Mouse (Mus musculus) spleen, adult 2 months (tissue): ENCODE measurements at regions not wholly inside any gene's neighbourhood (a gene's known extent, or its start where the extent isn't known, plus 50 kb on each side); places are given as distances from the start of the nearest gene placed in this dataset.

ENCODE experiments used
- DNase-seq, 2 experiments: peaks; one replicate each; pipeline versions ENCODE4 v3.0.0 to v3.0.0-alpha.2; 2012 to 2021; ENCODE audit warnings: low spot score in 2 of 2, low read depth in 1 of 2
- H3K27ac ChIP-seq: fragments of 200-500 bp; 2 replicates; pipeline ENCODE4 v1.5.1; 2012; ENCODE audit warnings: low read length, inconsistent platforms; ENCODE audit not compliant: insufficient read depth
- H3K27me3 ChIP-seq: fragments of 200-500 bp; 2 replicates; pipeline ENCODE4 v1.6.1; 2012; ENCODE audit warnings: mild to moderate bottlenecking, moderate library complexity, low read length, inconsistent platforms; ENCODE audit not compliant: control insufficient read depth, insufficient read depth
- H3K36me3 ChIP-seq: fragments of 200-500 bp; 2 replicates; pipeline ENCODE4 v1.6.1; 2012; ENCODE audit warnings: mild to moderate bottlenecking, low read length, inconsistent platforms; ENCODE audit not compliant: control insufficient read depth, insufficient read depth
- H3K4me1 ChIP-seq: fragments of 200-500 bp; 2 replicates; pipeline ENCODE4 v1.6.1; 2011; ENCODE audit warnings: inconsistent platforms; ENCODE audit not compliant: control insufficient read depth, insufficient read depth, insufficient read length
- H3K4me3 ChIP-seq: fragments of 200-500 bp; 2 replicates; pipeline ENCODE4 v1.5.1; 2011; ENCODE audit warnings: mild to moderate bottlenecking, inconsistent platforms; ENCODE audit not compliant: insufficient read depth, insufficient read length; ENCODE audit errors: extremely low read depth
- CTCF ChIP-seq: fragments of 200-500 bp; IDR thresholded peaks from 2 replicates; pipeline ENCODE4 v1.5.1; 2011; ENCODE audit warnings: mild to moderate bottlenecking, inconsistent platforms; ENCODE audit not compliant: insufficient read depth, insufficient read length, insufficient replicate concordance; ENCODE audit errors: extremely low read depth
- POLR2A ChIP-seq: fragments of 200-500 bp; IDR thresholded peaks from 2 replicates; pipeline ENCODE4 v1.6.1; 2011; ENCODE audit warnings: low read depth, low read length, inconsistent platforms
- WGBS: fragments of 180-500 bp; shearing (Covaris S2); methylation state at CpG from one replicate; pipeline ENCODE4 v1.1.7; 2018; 5-methylcytosine and 5-hydroxymethylcytosine counted together

DNA sequence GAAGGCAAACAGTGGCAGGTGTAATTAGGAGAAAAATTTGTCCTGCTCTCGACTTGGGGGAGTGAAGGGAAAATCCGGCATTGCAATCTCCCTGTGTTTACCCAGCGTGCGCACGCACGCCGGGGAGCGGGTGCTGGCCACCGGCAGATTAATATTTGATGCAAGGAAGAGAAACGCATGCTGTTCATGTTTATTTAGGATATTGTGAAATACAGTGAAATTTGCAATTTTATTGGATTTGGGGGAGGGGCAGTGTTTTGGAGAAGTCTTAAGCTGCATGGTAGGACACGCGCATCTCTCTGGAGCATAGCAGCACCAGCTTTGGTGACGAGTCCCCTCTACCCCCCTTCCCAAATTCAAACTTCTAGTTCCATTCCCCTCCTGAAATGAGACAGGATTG is 136.4 kb downstream of the Mrm1 start:
- WGBS: 90% methylated on average over 13 of the region's 13 CpGs
- Histone ChIP-seq H3K36me3 (no peaks in the 10 kb centered on the region), H3K4me1 (no peaks in the 10 kb centered on the region), H3K27ac (no peak overlapping the region), H3K27me3 (no peaks in the 10 kb centered on the region), H3K4me3 (no peak overlapping the region)
- DNase-seq: no peak
- TF ChIP-seq CTCF (no peak), POLR2A (no peak)

DNA sequence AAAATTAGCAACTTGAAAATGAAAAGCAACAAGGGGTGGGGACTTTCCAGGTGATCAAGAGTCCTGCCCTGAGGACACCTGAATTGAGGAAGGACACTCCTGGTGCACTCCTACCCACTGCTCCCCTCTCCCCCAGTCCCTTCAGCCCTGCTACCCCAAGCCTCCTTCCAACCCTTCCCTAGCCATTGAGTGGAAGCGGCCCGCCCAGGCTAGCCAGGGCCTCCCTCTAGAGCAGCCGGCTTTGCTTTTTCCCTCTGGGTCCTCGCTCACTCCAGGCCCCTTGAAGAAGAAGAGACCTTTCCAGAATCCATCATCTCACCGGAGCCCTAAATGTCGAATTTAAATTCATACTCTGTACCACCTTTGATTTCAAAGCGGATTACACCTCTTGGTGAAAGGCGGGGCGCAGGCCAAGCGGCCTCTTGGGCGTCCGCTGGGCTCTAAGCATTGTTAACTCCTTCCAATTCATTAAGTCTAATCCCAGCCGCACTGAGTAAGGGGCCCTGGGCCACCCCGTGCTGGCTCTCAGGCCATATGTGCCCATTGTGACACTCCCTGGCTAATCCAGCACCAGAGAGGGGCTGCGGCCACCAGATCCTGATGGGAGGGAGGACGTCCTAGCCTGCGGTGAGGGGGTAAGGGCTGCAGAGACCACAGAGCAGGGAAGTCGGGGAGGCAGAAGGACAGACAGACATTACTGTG is 142.8 kb downstream of the Mrm1 start:
- WGBS: 64% methylated on average over 18 of the region's 18 CpGs
- Histone ChIP-seq H3K36me3 (no peaks in the 10 kb centered on the region), H3K27ac (no peak overlapping the region), H3K4me1 (no peaks in the 10 kb centered on the region), H3K4me3 (no peak overlapping the region), H3K27me3 (no peaks in the 10 kb centered on the region)
- TF ChIP-seq POLR2A (no peak), CTCF (no peak)
- no peak for DNase-seq

GRCm38 (mm10) chr11:84672841-84673473 is 146.4 kb downstream of the Mrm1 start:
- TF ChIP-seq POLR2A (no peak), CTCF (no peak)
- no peak overlapping the region for H3K27ac ChIP-seq
- H3K27me3 ChIP-seq: no peaks in the 10 kb centered on the region
- H3K36me3 ChIP-seq: no peaks in the 10 kb centered on the region
- DNase-seq: no peak
- no peaks in the 10 kb centered on the region for H3K4me1 ChIP-seq
- no peak overlapping the region for H3K4me3 ChIP-seq
- WGBS: 53% methylated on average over 18 of the region's 18 CpGs

DNA sequence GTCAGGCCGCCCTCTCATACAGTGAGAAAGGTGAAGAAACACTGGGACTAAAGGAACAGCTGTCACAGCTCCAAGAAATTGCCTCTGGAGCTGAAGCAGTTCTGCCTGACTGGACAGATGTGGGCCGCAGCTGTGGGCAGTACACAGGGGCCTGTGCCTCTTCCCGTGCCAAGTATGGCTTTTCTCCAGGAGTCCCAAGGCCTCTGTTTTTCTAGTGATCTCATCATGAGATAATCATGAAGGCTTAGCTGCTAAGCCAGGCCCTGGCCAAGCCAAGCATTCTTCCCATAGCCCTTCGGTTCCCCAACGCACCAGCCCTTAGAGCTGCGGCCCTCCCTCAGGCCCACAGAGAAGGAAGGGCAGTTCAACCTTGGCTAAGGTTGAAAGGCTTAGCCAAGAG is 146.2 kb upstream of the Lhx1 start:
- Histone ChIP-seq H3K4me1 (no peaks in the 10 kb centered on the region), H3K36me3 (no peaks in the 10 kb centered on the region), H3K4me3 (no peak overlapping the region), H3K27me3 (no peaks in the 10 kb centered on the region), H3K27ac (no peak overlapping the region)
- no peak for TF ChIP-seq CTCF
- WGBS: 81% methylated on average over 6 of the region's 6 CpGs
- no peak for DNase-seq

DNA sequence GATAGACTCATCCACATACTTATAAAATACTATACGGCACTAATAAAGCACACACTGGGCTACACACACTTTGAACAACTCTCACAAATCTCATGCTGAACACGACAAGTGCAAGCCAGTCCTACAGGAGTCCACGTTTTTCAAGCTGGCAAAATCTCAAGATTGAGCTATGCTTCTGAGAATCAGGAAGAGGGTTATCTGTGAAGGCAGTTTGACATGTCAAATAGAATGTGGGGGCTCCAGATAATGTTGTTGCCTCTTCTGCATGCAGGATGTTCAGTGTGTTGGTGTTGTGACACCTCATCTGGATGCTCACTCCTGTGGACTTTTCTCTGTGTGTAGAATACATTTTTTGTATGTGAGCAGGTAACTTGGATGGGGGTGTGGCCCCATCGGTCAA is 142.4 kb upstream of the Lhx1 start:
- no peaks in the 10 kb centered on the region for H3K27me3 ChIP-seq
- H3K36me3 ChIP-seq: no peaks in the 10 kb centered on the region
- no peaks in the 10 kb centered on the region for H3K4me1 ChIP-seq
- no peak for TF ChIP-seq POLR2A
- TF ChIP-seq CTCF: no peak
- WGBS: 74% methylated on average over 4 of the region's 4 CpGs
- DNase-seq: no peak
- H3K27ac ChIP-seq: no peak overlapping the region
- no peak overlapping the region for H3K4me3 ChIP-seq

- H3K4me3 ChIP-seq: no peak overlapping the region
- TF ChIP-seq CTCF: no peak
- TF ChIP-seq POLR2A: no peak
- WGBS: 65% methylated on average over 3 of the region's 3 CpGs
- H3K27ac ChIP-seq: no peak overlapping the region
- H3K36me3 ChIP-seq: no peaks in the 10 kb centered on the region
- no peak for DNase-seq
- H3K4me1 ChIP-seq: no peaks in the 10 kb centered on the region
- H3K27me3 ChIP-seq: no peaks in the 10 kb centered on the region
Measured at GRCm38 (mm10) chr11:84664258-84664657, 138.9 kb upstream of the Lhx1 start.

GRCm38 (mm10) chr11:84661981-84662380 is 136.6 kb upstream of the Lhx1 start:
- no peak for DNase-seq
- Histone ChIP-seq H3K36me3 (no peaks in the 10 kb centered on the region), H3K27ac (no peak overlapping the region), H3K4me3 (no peak overlapping the region), H3K4me1 (no peaks in the 10 kb centered on the region), H3K27me3 (0 out of 2 replicates have a peak, but pooled peaks cover 1% of the 10 kb centered on the region)
- TF ChIP-seq POLR2A: no peak
- WGBS: 15% methylated on average over 7 of the region's 7 CpGs
